Mouse (Mus musculus) spleen, adult 2 months (tissue): ENCODE measurements around the gene Pop7.

Source experiments
- CTCF ChIP-seq: fragments of 200-500 bp; IDR thresholded peaks from 2 replicates; pipeline ENCODE4 v1.5.1; 2011; ENCODE audit warnings: mild to moderate bottlenecking, inconsistent platforms; ENCODE audit not compliant: insufficient read depth, insufficient read length, insufficient replicate concordance; ENCODE audit errors: extremely low read depth
- POLR2A ChIP-seq: fragments of 200-500 bp; IDR thresholded peaks from 2 replicates; pipeline ENCODE4 v1.6.1; 2011; ENCODE audit warnings: low read depth, low read length, inconsistent platforms

GRCm38 (mm10) chr5:137545596-137545995 is 43.3 kb upstream of the Pop7 start:
- TF ChIP-seq CTCF: no peak
- TF ChIP-seq POLR2A: no peak
